Mouse (Mus musculus): ENCODE measurements around the gene Dpm1.

DNA sequence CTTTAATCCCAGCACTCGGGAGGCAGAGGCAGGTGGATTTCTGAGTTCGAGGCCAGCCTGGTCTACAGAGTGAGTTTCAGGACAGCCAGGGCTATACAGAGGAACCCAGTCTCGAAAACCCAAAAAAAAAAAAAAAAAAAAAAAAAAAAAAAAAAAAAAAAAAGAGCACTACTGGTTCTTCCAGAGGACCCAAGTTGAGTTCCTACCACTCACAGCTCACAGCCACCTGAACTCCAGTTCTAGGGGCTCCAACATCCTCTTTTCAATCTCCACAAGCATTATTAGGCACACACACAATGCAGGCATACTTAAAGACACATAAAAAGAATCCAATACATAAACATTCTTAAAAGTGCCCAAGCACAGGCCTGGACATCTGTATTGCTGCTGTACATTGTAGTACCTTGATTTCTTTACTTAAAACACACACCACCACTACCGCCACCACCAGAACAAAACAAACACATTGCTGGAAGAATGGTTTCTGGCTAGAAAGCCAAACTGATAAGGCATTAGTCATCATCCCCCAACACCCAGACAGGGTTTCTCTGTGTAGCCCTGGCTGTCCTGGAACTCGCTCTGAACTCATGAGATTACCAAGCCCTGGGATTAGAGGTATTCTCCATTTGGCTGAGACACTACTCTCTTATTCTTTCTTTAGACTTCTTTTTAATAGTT, 30.2 kb downstream of the Dpm1 start:
- TF ChIP-seq CTCF (IDR thresholded peaks at IDR 0.05) = no peak
- TF ChIP-seq EP300 (IDR thresholded peaks at IDR 0.05) = no peak
